Mouse (Mus musculus): ENCODE measurements at regions not wholly inside any gene's neighbourhood (a gene's known extent, or its start where the extent isn't known, plus 50 kb on each side); places are given as distances from the start of the nearest gene placed in this dataset.

DNA sequence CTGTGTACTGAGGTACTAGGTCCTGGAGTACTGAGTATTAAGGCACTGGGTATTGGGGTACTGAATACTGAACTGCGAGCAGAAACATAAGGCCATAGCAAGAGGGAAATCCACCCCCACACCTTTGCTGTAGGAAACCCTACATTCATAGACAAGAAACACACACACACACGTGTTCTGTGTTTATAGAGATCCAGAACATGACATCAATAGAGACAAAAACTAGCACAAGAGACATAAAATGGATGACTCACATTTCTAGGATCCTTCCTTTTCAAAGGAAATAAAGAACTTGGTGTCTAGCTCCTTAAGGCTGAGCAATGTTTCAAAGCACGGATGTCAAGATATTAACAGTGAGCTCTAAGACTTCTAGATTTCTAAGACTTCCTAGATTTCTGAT, 49.9 kb upstream of the Nepro start:
- no peak for DNase-seq (ENCODE audit: low spot score in 2 of 2)

DNA sequence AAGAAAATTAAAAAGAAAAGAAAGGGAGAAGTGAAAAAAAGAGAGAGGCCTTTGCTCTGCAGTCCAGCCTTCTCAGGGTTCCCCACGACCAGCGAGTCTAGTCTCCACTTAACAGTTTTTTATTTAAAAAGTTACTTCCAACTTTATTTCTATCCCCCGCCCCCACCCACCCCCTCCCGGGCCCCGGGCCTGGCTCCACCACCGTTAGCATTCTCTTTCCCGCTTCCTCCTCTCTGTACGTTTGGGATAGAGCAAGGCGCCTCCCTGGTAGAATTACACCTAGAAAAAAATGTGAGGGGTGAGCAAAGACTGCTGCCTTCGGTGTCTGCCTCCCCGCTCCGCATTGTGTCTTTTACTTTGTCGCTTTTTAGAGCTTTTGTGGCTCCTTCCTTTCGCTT, 51.7 kb upstream of the Nepro start:
- no peak for DNase-seq (ENCODE audit: low spot score in 2 of 2)

DNA sequence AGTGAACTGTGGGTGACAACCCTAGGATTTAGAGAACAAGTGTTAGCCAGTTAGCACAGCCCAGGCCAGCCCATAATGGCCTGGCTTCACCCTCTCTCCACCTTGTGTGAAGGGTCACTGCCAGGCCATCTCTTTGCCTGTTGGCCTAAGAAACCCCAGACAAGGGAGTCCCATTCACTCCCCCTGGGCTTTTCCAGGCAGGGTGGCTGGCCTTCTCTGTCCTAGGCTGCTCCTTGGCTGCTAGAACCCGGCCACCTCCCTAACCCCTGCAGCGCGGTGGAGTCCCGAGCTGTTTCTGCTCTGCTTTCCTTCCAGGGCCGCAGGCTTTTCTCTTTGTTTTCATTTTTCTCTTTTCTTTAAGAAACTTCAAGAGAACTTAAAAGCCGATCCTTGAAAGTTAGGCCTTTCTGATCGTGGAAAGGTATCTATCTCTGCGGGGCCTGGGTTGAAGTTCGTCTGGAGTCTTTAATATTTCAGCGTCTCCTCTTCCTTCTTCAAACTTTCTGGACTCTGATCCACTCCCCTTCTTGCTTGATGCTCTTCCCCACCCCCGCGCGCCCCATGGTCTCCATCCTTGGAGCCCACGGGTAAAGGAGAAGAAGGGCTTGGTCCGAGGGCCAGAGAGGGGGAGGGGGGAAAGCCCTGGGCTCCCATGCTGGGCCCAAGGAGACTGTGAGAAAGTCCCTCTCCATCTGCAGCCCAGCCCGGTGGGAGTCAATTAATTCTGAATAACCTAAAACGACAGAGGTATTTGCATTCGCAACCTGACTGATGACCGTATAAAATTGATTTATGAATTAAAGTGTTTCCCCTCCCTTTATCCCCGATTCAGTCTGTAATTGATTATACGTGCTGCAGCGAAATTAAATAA, 52.3 kb upstream of the Nepro start:
- no peak for DNase-seq (ENCODE audit: low spot score in 2 of 2)

DNA sequence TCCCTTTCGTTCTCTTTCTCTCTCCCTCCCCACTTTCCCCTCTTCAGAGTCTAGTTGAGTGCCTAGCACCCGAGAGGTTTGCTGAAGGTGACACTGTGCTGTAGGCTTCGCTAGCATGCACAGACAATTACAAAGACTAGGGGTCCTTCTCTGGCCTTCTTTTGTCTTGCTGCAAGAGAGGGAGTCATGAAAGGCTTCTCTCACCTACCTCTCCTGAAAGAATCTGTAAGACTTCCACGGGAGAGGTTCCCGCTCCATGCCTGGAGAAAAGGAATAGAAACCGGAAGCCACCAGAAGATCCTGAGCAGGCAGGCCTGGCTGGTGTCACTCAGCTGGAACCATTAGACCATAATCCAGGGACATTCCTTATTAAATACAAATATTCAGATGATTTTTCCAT, 56.0 kb upstream of the Nepro start:
- no peak for DNase-seq (ENCODE audit: low spot score in 2 of 2)

DNA sequence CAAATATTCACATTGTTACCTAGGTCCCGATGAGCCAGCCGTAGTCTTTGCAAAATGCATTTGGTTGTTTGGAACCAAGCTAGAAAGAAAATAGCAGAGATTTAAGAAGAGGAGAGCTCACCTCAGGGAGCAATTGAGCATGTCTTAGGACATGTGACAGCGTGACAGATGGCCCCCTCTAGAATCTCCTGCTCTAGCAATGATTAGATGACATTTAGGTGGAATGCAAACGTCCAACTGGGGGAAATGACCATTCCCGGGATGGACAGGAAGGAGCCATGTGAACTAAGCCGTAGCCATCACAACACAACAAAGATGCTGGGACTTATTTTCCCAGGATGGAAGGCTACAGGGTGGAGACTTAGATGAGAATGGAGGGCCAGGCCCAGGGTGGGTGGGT, 57.0 kb upstream of the Nepro start:
- no peak for DNase-seq (ENCODE audit: low spot score in 2 of 2)

DNA sequence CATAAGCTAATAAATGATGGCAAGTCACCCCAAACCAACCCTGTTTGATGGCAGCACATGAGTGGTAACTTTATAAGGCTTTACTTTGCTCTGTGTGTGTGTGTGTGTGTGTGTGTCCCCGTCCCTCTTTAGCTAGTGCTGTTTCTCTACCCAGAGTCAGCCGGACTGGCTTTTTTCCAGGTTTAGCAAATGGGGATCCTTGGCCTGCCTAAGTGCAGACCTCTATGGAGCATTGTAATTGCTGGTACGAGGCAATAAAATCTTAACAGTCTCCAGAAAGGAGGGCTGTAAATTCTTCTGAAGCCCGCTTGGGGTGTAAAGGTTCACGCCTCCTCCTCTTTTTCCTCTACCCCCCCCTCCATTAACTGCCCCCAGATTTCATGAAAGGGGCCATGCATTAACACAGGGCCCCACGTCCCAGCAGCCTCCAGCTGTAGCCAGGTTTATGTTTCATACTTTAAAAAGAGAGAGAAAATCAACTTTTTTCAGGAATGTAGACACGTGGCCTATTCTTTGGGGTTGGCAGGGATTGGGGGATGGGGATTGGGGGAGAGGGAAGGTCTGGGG, 57.6 kb upstream of the Nepro start:
- no peak for DNase-seq (ENCODE audit: low spot score in 2 of 2)

DNA sequence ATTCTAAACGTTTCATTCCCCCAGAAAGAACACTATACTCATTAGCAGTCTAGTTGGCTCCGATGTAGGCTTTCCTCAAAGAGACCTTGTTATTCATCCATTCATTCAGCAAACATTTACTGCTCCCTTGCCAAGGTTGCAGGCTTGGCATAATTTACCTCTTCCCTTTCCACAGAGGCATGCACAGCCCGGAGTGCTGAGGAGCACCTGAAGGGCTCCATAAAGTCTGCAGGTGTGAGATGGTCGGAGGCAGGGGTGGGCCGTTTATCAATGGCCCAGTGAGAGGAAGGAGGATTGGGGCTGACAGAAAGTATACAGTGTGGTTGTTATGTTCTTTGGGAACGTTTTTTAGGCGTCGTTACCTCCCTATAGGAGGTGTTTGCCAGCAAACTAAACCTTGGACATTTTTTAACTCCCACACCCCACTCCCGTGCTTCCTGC, 58.6 kb upstream of the Nepro start:
- no peak for DNase-seq (ENCODE audit: low spot score in 2 of 2)

DNA sequence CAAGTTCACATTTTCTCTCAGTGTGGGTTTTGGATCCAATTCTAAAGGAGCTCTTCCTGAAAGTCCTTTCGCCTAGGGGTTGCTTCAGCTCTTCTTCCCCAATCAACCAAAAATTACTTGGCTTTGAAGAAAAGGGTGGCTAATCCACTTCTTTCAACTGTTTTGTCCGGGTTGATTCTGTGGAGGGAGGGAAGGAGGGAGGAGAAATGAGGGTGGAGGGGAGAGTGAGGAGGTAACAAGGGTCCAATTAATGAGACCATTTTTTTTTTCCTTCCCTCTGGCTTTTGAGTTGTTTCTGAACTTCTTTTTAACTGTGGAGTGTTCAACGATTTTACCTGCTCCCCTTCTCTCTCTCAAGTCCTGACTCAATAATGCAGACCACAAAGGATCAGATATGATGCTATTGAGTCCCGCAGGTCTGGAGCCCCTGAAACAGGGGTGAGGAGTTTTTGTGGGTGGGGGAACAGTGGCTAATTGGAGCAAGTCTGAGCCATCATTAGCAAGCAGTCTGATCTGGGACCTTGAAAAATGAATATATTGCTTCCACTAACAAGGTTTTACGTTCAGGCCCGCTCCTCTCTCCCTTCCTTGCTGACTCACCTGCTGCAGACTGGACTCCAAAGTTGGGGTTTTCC, 61.0 kb upstream of the Nepro start:
- no peak for DNase-seq (ENCODE audit: low spot score in 2 of 2)

DNA sequence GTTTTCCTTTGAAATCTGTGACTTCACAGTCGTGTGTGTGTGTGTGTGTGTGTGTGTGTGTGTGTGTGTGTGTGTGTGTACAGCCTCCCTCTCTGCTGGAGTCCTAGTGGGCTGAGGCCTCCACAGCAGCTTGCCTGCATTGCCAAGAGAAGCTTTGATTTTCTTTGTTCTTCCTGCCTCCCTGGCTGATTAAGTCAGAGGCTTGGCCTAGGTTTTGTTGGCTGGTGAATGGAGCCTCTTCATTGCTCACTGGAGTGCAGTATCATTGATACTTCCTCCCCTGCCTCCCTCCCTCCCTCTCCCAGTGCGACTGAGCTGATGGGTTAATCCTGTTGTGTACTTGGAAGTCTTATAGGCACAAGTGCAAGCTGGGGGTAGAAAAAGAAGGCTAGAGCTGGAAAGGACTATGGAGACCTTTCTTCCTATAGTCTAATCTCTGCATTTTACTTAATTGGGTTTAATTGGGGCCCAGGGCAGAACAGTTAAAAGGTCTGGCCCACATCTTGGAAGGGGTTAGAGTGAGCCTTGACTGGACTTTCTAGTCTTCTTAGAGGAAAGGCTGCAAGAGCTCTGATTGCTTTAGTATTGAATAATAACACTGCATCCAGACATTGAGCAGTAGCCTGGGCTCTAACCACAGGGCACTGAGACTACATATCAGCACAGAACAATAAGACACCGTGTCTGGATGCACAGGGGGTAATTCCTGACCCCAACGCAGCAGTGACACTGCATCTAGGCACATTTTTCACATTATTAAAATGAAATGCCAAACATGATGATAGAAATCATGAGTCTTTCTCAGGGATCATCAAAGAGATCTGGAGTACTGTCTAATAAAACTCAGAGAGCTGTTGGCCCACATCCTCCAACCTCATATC, 62.9 kb upstream of the Nepro start:
- DNase-seq (ENCODE audit: low spot score in 2 of 2): no peak

DNA sequence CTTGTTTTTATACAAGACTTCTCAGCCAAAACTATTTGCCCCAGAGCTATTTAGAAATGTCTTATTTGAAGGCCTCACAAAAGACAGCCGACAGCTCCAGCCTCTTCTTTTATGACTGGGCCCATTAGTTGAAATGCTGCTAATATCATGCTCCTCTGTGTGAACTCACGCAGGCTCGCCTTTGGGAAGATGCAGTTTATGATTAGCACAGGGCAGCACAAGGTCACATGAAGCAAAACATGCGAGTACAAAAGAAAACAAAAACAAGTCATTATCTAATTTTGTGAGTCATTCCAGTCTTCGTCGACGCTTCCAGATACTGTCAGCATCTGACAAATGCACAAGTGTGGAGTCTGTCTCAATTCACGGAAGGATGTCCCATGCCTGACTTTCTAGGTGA, 65.8 kb upstream of the Nepro start:
- DNase-seq (ENCODE audit: low spot score in 2 of 2): no peak

DNA sequence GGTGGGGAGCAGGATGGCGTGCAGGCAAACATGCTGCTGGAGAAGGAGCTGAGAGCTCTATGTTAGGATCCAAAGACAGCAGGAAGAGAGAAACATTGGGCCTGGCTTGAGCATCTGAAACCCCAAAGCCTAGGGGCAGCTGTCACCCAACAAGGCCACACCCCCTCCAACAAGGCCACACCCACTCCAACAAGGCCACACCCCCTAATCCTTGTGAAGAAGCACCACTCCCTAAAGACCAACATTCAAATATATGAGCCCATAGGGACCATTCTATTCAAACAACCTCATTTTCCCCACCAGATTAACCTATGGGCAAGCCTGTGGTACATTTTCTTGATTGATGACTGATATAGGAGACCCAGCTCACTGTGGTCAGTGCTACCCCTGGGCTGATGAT, 67.9 kb upstream of the Nepro start:
- DNase-seq (ENCODE audit: low spot score in 2 of 2): no peak

DNA sequence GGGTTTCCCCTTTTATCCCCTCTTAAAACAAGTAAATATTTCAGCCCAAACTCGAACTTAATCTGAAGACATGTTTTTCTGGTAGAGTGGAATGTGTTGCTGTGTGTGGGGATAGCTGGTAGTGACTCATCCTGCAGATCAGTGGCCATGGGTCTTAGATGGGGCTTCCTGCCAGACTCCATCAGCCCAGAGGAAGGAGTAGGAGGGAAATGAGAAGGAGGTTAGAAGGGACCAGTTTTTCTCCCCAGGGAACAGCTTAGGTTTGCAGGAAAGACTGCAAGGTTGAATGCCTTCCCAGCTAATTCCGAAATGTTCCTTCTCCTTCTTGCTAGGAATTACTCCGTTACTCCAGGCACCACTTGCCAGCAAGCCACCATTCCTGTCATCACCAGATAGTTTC, 68.8 kb upstream of the Nepro start:
- peak in 1 of 2 experiments; percentile 31 for DNase-seq (ENCODE audit: low spot score in 2 of 2)

DNA sequence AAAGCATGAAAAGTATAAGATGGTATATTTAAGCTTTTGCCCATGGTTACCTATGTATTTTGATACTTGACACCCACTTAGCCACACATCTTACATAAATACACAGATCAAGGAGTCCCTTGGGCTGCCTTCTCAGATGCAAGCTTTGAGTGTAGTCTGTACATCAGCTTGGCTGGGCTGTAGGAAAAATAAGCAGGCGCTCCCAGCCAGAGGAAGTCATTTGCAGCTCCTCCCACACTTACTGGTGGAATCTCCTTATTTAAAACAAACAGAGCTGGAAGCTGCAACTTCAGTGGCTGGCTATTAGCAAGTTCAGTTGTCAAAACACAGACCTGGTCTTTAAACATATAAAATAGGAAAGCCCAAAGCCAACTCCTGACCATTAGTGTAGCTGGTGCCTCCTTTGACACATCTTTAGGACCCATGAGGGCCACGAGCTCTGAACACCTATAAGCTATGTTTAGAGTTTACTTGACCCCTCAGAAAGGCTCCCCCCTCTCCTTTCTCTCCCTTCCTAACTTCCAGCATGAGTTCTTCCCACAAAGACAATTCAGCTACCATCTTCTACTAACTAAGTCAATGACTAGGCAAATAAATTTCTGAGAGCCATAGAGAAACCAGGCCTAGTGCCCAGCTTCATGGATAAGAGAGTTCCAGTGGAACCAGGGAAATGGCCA, 75.4 kb upstream of the Nepro start:
- DNase-seq (ENCODE audit: low spot score in 2 of 2): no peak

DNA sequence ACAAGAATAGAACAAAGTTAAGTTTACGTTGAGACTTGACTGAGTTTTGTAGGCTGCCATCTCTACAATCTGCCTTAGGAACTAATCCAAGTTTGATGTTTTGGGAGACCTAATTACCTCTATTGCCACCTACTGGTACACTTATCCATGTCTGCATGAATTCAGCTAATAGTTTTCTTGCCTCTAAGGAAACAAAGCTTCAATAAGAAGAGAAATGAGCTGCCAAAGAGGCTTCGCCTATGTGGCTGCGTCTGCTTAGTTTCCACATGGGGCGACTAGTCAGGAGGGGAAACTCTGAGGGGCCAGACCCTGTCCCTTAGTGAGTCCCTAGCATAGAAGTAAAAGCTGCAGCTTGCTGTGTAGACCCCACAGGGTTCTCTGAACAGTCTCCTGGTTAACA, 80.1 kb upstream of the Nepro start:
- no peak for DNase-seq (ENCODE audit: low spot score in 2 of 2)

DNA sequence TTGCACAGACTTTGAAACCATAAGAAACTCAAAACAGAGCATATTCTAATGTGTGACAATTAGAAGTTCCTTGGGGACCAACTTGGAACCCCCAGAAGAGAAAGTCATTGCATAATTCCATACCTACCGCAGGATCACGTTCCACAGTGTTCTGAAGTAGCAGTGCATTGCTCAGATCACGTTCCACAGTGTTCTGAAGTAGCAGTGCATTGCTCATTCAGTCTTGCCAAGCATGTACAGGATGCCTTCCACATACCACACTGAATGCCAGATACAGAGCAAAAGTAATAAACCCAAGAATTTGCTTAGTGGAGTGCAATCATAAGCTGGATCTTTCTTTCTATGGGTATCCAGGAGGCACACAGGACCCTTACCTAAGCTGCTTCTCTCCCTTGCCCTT, 78.4 kb upstream of the Boc start:
- DNase-seq (ENCODE audit: low spot score in 2 of 2): no peak

DNA sequence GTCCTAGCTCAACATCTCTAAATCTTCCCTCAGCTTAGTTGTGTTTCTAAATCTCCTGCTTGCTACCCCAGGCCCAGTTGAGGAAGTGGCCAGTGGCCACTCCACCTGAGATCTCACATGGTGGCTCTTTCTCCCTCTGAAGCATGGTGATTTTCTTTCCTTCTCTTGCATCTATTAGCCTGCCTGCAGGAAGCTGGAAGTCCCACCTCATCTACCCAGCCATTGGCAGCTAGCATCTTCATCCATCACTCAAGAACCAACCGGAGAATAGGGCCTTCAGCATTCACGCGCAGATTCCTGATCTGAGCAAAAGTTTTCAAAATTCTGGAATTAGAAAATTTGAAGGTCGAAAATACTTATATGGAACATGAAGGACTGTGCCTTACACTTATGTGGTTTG, 75.8 kb upstream of the Boc start:
- DNase-seq (ENCODE audit: low spot score in 2 of 2): no peak

DNA sequence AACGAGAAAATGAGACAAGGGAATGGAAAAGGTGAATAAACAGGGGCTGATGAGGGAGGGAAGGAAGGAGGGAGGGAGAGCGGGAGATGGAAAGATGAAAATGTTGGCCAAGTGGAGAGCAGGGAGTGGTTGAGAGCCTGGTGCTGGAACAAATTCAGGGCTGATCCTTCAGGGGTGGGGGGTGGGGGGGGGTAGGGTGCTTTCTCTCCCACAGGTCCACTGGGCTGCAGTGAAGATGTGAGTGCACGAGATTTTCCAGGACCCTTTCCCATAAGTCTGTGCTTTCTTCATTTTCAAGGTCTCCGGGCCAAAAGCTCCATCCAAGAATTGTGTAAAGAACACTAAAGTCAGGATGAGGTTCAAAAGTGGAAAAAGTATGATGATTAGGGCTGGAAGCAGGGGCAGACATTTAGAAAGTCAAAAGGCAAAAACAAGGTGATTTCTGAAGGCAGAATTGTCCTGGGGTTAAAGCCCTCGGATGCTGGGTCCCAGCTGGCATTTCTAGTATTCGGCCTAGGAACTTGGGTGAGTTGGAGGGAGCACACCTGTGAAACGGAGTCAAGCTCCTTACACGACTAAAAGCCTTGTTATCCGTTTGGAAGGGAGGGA, 74.5 kb upstream of the Boc start:
- DNase-seq (ENCODE audit: low spot score in 2 of 2): no peak

DNA sequence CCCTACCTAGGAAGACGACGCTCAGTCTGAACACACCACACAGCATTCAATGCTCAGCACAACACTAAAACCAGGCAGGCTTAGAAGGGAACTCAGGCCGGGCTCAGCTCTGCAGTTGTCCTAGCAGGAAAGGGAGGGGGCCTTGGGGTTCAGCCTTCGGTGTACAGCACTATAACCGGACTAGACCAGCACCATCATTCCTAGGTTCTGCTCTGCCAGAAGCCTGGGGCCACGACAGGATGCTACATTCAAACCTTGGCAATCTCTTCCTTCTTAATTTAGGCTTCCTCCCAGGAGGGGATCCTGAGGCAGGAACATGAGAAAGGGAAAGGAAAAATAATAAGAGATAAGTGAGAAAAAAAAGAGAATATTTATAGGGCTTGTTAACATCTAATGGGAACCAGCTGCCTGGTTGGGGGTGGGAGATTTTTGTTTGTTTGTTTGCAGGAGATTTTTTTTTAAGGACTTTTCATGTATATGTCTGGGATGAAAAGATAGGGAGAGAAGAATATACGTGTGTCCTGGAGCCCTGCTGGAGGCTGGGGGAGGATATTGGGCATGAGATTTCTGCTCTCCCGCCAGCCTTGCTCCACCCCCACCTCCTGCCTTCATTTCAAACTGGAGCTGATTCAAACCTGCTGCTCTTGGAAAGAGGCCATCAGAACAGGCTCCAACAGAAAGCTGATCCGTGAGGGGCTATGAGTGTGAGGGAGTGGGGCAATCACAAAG, 73.8 kb upstream of the Boc start:
- DNase-seq (ENCODE audit: low spot score in 2 of 2): no peak

DNA sequence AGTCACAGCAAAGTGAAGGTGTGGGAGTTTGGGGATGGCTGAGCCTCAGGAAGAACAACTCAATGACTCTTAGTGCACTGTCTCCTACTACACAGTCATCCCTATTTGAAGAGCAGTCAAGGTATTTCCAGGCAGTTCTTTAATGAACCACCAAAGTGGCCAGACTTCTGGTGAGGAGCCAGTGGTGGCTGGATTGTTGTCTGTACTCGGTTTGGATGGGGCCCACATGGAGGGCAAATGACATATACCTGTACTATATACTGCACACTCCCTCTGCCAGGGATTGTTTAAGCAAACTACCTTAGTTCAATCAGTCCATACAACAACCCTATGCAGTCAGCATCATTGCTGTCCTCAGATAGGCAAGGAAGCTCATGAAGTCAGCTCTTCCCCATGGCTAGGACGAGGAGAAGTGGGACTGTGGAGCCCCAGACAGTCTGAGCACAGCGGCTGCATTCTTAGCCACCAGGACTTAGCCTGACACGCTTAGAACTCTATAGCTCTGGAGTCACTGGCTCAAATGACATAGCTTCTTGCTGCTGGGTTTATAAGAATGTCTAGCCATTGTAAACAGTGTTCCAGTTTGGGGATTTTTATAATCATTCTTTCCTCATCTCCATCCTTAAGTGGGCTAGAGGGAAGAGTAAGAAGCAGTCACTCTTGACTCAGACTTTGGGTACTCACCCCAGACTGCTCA, 72.8 kb upstream of the Boc start:
- DNase-seq (ENCODE audit: low spot score in 2 of 2): no peak

DNA sequence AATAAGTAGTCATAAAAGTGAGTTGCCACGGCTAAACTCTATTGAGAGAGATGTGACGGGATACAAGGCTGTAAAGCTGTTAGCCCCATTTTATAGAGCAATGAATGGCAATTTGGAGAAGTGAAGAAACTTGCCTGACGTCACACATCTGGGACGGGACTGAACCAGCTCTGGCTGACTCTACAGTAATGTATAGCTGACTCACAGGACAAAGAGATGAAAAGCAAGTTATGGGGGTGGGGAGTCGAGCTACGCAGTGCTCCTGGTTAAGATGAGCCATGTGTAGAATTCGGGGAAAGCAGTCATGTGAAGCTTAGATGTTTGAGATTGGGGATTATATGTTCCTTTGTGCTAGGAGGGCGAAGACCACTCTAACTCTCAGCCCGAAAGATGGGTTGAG, 72.2 kb upstream of the Boc start:
- DNase-seq (ENCODE audit: low spot score in 2 of 2): no peak
